Mouse (Mus musculus) neural tube, embryonic 14.5 days (tissue): ENCODE measurements around the gene Nup188. TPM values are rescaled to one million over a fixed set of nuclear protein-coding genes. Genes with fewer than 3 reads are reported as not detected.

Experiments used
- ATAC-seq: fragments of 200-750 bp; cut with Nextera tagmentation; 2 replicates; pipeline ENCODE4 v1.8.0; 2017; ENCODE audit warnings: low read depth, mild to moderate bottlenecking, moderate TSS enrichment, moderate library complexity
- H3K27ac ChIP-seq: fragments of 300-500 bp; sonication (generic); 2 replicates; pipeline ENCODE4 v1.5.1; 2014; ENCODE audit warnings: low read depth, mild to moderate bottlenecking, control low read depth, low read length, moderate library complexity, mixed read lengths
- H3K27me3 ChIP-seq: fragments of 300-500 bp; sonication (generic); 2 replicates; pipeline ENCODE4 v1.6.1; 2014; ENCODE audit warnings: low read length; ENCODE audit not compliant: control insufficient read depth, insufficient read depth
- H3K36me3 ChIP-seq: fragments of 300-500 bp; sonication (generic); 2 replicates; pipeline ENCODE4 v1.6.1; 2014; ENCODE audit warnings: low read length, mixed read lengths; ENCODE audit not compliant: control insufficient read depth, insufficient read depth
- H3K4me1 ChIP-seq: fragments of 300-500 bp; sonication (generic); 2 replicates; pipeline ENCODE4 v1.6.1; 2014; ENCODE audit warnings: low read length; ENCODE audit not compliant: control insufficient read depth, insufficient read depth
- H3K4me2 ChIP-seq: fragments of 300-500 bp; sonication (generic); 2 replicates; pipeline ENCODE4 v1.6.1; 2014; ENCODE audit warnings: mild to moderate bottlenecking, low read depth, low read length, control low read depth
- H3K4me3 ChIP-seq: fragments of 300-500 bp; sonication (generic); 2 replicates; pipeline ENCODE4 v1.5.1; 2014; ENCODE audit warnings: low read depth, low read length, control low read depth, mixed read lengths
- H3K9ac ChIP-seq: fragments of 300-500 bp; sonication (generic); replicated peaks from 2 replicates; pipeline ENCODE4 v1.6.1; 2014; ENCODE audit warnings: low read depth, mild to moderate bottlenecking, control low read depth, low read length, mixed read lengths
- H3K9me3 ChIP-seq: fragments of 300-500 bp; sonication (generic); 2 replicates; pipeline ENCODE4 v1.6.1; 2016; ENCODE audit warnings: low read length; ENCODE audit not compliant: control insufficient read depth
- WGBS: fragments of 180-500 bp; shearing (Covaris S2); extraction: QIAGEN DNeasy Blood & Tissue Kit; methylation state at CpG from one replicate; pipeline ENCODE4 v1.1.7; 2014; 5-methylcytosine and 5-hydroxymethylcytosine counted together
- polyA plus RNA-seq: library from polyadenylated mRNA; unstranded; fragments of >200 nt; fragmentation: Nextera tagmentation; extraction: Ambion mirVana; gene quantifications from 2 replicates; pipeline ENCODE4 v1.2.1, GENCODE M21; 2014

The Nup188 gene
- polyA plus RNA-seq, 1 experiment from 2014 or later, result 25.3 TPM

GRCm38 (mm10) chr2:30335324-30335723 is 49.1 kb downstream of the Nup188 start:
- Histone ChIP-seq H3K4me1 (no peaks in the 10 kb centered on the region), H3K4me3 (no peak overlapping the region), H3K9ac (no peak overlapping the region), H3K4me2 (no peak overlapping the region), H3K36me3 (peaks cover 89% of the 10 kb centered on the region), H3K9me3 (no peaks in the 10 kb centered on the region), H3K27ac (no peak overlapping the region), H3K27me3 (no peaks in the 10 kb centered on the region)
- no peak for ATAC-seq
- WGBS, result 90% methylated on average over 2 of the region's 2 CpGs

GRCm38 (mm10) chr2:30336174-30336915 is 50.1 kb downstream of the Nup188 start:
- Histone ChIP-seq H3K4me3 (no peak overlapping the region), H3K27me3 (no peaks in the 10 kb centered on the region), H3K27ac (no peak overlapping the region), H3K9ac (no peak overlapping the region), H3K4me2 (no peak overlapping the region), H3K36me3 (peaks cover 87% of the 10 kb centered on the region), H3K9me3 (no peaks in the 10 kb centered on the region), H3K4me1 (no peaks in the 10 kb centered on the region)
- WGBS, result 87% methylated on average over 16 of the region's 16 CpGs
- no peak for ATAC-seq

- Histone ChIP-seq H3K9ac (no peak overlapping the region), H3K36me3 (peaks cover 91% of the 10 kb centered on the region)
Observed at GRCm38 (mm10) chr2:30337179-30337578, 51.0 kb downstream of the Nup188 start.

GRCm38 (mm10) chr2:30342061-30342460 is 55.9 kb downstream of the Nup188 start:
- WGBS, result 94% methylated on average over 3 of the region's 3 CpGs
- H3K9ac ChIP-seq, result no peak overlapping the region
- no peak for ATAC-seq

More at GRCm38 (mm10) chr2:30337179-30337578, 51.0 kb downstream of the Nup188 start:
- ATAC-seq, result no peak
- Histone ChIP-seq H3K9me3 (no peaks in the 10 kb centered on the region), H3K27me3 (no peaks in the 10 kb centered on the region), H3K4me3 (no peak overlapping the region), H3K27ac (no peak overlapping the region), H3K4me1 (no peaks in the 10 kb centered on the region), H3K4me2 (no peak overlapping the region)
- 88% methylated on average over 12 of the region's 12 CpGs for WGBS

GRCm38 (mm10) chr2:30342544-30342943 is 56.3 kb downstream of the Nup188 start:
- no peaks in the 10 kb centered on the region for H3K9me3 ChIP-seq
- no peak for ATAC-seq
- peaks cover 86% of the 10 kb centered on the region for H3K36me3 ChIP-seq
- no peak overlapping the region for H3K9ac ChIP-seq
- H3K4me2 ChIP-seq, result no peak overlapping the region
- no peak overlapping the region for H3K4me3 ChIP-seq
- H3K27ac ChIP-seq, result no peak overlapping the region
- no peaks in the 10 kb centered on the region for H3K4me1 ChIP-seq
- H3K27me3 ChIP-seq, result no peaks in the 10 kb centered on the region
- WGBS, result 94% methylated on average over 7 of the region's 7 CpGs

More at GRCm38 (mm10) chr2:30342061-30342460, 55.9 kb downstream of the Nup188 start:
- Histone ChIP-seq H3K4me3 (no peak overlapping the region), H3K9me3 (no peaks in the 10 kb centered on the region), H3K36me3 (peaks cover 90% of the 10 kb centered on the region), H3K27me3 (no peaks in the 10 kb centered on the region), H3K4me2 (no peak overlapping the region), H3K4me1 (no peaks in the 10 kb centered on the region), H3K27ac (no peak overlapping the region)

- H3K4me1 ChIP-seq, result no peaks in the 10 kb centered on the region
- no peak overlapping the region for H3K4me2 ChIP-seq
- no peak overlapping the region for H3K27ac ChIP-seq
- H3K27me3 ChIP-seq, result no peaks in the 10 kb centered on the region
- no peak overlapping the region for H3K9ac ChIP-seq
- peaks cover 84% of the 10 kb centered on the region for H3K36me3 ChIP-seq
- no peak for ATAC-seq
- no peak overlapping the region for H3K4me3 ChIP-seq
- WGBS, result 72% methylated on average over 14 of the region's 14 CpGs
- no peaks in the 10 kb centered on the region for H3K9me3 ChIP-seq
Observed at GRCm38 (mm10) chr2:30343601-30344137, 57.5 kb downstream of the Nup188 start.

- Histone ChIP-seq H3K4me2 (no peak overlapping the region), H3K4me1 (no peaks in the 10 kb centered on the region), H3K27ac (no peak overlapping the region), H3K27me3 (no peaks in the 10 kb centered on the region), H3K9ac (no peak overlapping the region), H3K36me3 (peaks cover 85% of the 10 kb centered on the region), H3K9me3 (no peaks in the 10 kb centered on the region), H3K4me3 (no peak overlapping the region)
- no peak for ATAC-seq
- 90% methylated on average over 7 of the region's 7 CpGs for WGBS
Observed at GRCm38 (mm10) chr2:30345971-30346676, 59.9 kb downstream of the Nup188 start.

- no peaks in the 10 kb centered on the region for H3K27me3 ChIP-seq
- no peak overlapping the region for H3K9ac ChIP-seq
- no peak for ATAC-seq
- 92% methylated on average over 6 of the region's 6 CpGs for WGBS
- H3K4me3 ChIP-seq, result no peak overlapping the region
- H3K4me1 ChIP-seq, result no peaks in the 10 kb centered on the region
- peaks cover 70% of the 10 kb centered on the region for H3K36me3 ChIP-seq
- H3K9me3 ChIP-seq, result no peaks in the 10 kb centered on the region
- no peak overlapping the region for H3K27ac ChIP-seq
- no peak overlapping the region for H3K4me2 ChIP-seq
Observed at GRCm38 (mm10) chr2:30349196-30349595, 63.0 kb downstream of the Nup188 start.

GRCm38 (mm10) chr2:30351149-30351548 is 65.0 kb downstream of the Nup188 start:
- Histone ChIP-seq H3K9me3 (no peaks in the 10 kb centered on the region), H3K4me1 (no peaks in the 10 kb centered on the region), H3K4me2 (no peak overlapping the region), H3K9ac (no peak overlapping the region), H3K27ac (no peak overlapping the region), H3K36me3 (peaks cover 52% of the 10 kb centered on the region), H3K27me3 (no peaks in the 10 kb centered on the region), H3K4me3 (no peak overlapping the region)
- ATAC-seq, result no peak
- WGBS, result 82% methylated on average over 2 of the region's 2 CpGs
